Mouse (Mus musculus) ES-E14 (cell line): ENCODE data around the gene Zfp366.

ENCODE experiments used
- CHD2 ChIP-seq: IDR thresholded peaks from 2 replicates; pipeline ENCODE4 v1.6.1; 2014; ENCODE audit warnings: mild to moderate bottlenecking, low read depth, low read length, inconsistent platforms
- MAFK ChIP-seq: IDR thresholded peaks from 2 replicates; pipeline ENCODE4 v1.6.1; 2014; ENCODE audit warnings: mild to moderate bottlenecking, low read depth, low read length, inconsistent platforms; ENCODE audit not compliant: insufficient read depth
- ZNF384 ChIP-seq: IDR thresholded peaks from 2 replicates; pipeline ENCODE4 v1.6.1; 2012; ENCODE audit warnings: low read depth, low read length, inconsistent platforms

GRCm38 (mm10) chr13:99238217-99239160, 53.9 kb downstream of the Zfp366 start:
- no peak for TF ChIP-seq ZNF384
- no peak for TF ChIP-seq CHD2
- no peak for TF ChIP-seq MAFK
